Mouse (Mus musculus): Measurements from ENCODE around the gene Slc25a10.

DNA sequence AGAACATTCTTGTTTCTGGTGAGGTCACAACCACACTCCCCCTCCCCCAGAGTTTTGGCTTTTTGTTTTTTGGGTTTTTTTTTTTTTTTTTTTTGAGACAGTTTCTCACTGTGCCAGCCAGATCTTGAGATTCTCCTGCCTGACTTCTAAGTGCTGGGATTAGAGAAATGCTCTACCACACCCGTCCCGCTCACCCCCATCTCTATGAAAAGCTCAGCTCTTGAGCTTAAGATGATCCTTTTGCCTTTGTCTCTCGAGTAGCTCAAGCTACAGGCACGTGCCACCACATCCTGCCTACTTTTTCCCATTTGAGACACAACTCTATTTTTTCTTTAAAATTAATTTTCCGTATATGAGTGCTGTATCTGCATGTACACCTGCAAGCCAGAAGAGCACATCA, 27.3 kb upstream of the Slc25a10 start:
- TF ChIP-seq CTCF (IDR thresholded peaks at IDR 0.05; ENCODE audit: control insufficient read depth, insufficient read depth, insufficient replicate concordance, low read depth, low read length) (no peak), POLR2A (IDR thresholded peaks at IDR 0.05; ENCODE audit: control insufficient read depth, low read depth, low read length) (no peak)

Measured in testis, adult 2 months (tissue).